Mouse (Mus musculus) olfactory bulb, adult 2 months (tissue): ENCODE data around the gene Wdr91. TPM values are rescaled to one million over a fixed set of nuclear protein-coding genes. Genes with fewer than 3 reads are reported as not detected.

Experiments used
- H3K27ac ChIP-seq: fragments of 200-500 bp; 2 replicates; pipeline ENCODE4 v1.5.1; 2012; ENCODE audit warnings: low read depth, low read length; ENCODE audit not compliant: insufficient read depth
- H3K4me1 ChIP-seq: fragments of 200-500 bp; 2 replicates; pipeline ENCODE4 v1.6.1; 2012; ENCODE audit warnings: low read length; ENCODE audit not compliant: control insufficient read depth, insufficient read depth
- H3K4me3 ChIP-seq: fragments of 200-500 bp; 2 replicates; pipeline ENCODE4 v1.5.1; 2012; ENCODE audit warnings: mild to moderate bottlenecking, low read depth, low read length, moderate library complexity; ENCODE audit not compliant: insufficient read depth
- CTCF ChIP-seq: fragments of 200-500 bp; IDR thresholded peaks from 2 replicates; pipeline ENCODE4 v1.5.1; 2012; ENCODE audit warnings: low read depth, mild to moderate bottlenecking, low read length, moderate library complexity; ENCODE audit not compliant: insufficient read depth
- POLR2A ChIP-seq: fragments of 200-500 bp; IDR thresholded peaks from 2 replicates; pipeline ENCODE4 v1.6.1; 2012; ENCODE audit warnings: mild to moderate bottlenecking, low read depth, low read length, moderate library complexity; ENCODE audit not compliant: insufficient read depth
- WGBS: fragments of 180-500 bp; shearing (Covaris S2); methylation state at CpG from one replicate; pipeline ENCODE4 v1.1.7; 2018; 5-methylcytosine and 5-hydroxymethylcytosine counted together
- polyA plus RNA-seq: library from polyadenylated mRNA; stranded (reverse); fragments of >200 nt; gene quantifications from 2 replicates; pipeline ENCODE4 v1.2.4, GENCODE M21; 2012; ENCODE audit warnings: low replicate concordance; ENCODE audit not compliant: missing spikeins, insufficient read depth, insufficient read length

The Wdr91 gene
- polyA plus RNA-seq, 1 experiment, result not detected

DNA sequence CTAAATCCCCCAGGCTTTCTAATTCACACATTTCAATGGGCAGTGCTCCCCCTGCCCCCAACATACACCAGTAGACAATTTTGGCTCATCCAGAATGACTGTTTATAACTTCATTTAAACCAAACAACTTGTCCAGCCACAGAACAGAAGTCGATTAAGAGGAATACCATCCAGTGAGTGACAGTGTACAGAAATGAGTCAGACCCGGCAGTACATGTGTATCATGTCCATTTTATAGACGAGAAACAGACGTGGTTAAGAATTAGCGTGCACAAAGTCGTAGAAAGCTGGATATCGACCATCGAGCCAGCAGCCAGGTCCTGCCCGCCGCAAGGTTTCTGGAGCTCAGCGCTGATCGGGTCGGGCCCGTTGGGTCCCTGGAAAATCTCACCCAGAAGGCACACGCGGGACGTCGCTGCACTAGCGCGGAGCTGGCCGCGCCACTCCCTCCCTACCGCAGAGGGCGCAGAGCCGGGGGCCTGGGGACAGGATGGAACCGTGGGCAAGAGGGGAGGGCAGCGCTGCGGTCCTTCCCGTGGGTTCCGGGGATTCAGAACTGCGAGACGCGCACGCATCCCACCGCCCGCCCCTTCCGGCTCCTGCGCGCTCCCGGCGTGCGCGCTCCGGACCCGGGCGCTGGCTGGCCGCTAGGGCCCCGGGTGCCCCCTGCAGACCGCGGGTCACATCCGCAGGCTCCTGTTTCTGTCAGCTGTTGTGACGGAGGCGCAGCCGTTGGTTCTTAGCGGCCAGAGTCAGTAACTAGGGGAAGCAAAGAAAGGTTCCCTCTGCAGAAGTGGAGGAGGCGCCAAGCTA lies 33.0 kb downstream of the Wdr91 start, which contains the start of gene Cyren:
TSS of gene Cyren (minus strand) at position 552 of the 813 bp plus-strand sequence.
- peaks cover 7% of the 10 kb centered on the region for H3K4me1 ChIP-seq
- H3K27ac ChIP-seq, result peak within 1 kb of the TSS; percentile 54
- TF ChIP-seq POLR2A, result peak; percentile 92
- TF ChIP-seq CTCF, result peak; percentile 79
- H3K4me3 ChIP-seq, result peak within 1 kb of the TSS; percentile 61
- WGBS, result under 1% methylated on average over 56 of the region's 56 CpGs

DNA sequence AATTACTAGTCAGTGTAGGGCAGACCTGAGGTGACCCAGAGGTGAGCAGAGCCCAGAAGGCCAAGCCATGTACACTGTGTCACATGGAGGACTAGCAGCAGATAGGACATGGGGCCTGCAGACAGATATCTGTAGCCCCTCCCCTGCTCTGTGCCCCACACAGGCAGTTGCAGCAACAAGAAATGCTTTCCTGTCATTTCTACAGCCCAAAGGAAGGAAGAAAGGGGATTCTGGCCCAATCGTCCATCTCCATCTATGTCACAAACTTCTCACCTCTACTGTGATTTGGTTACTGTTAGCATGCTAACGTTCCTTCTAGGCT lies 33.9 kb downstream of the Wdr91 start:
- Histone ChIP-seq H3K27ac (no peak overlapping the region), H3K4me3 (no peak overlapping the region), H3K4me1 (peaks cover 7% of the 10 kb centered on the region)
- 54% methylated on average over 2 of the region's 2 CpGs for WGBS
- no peak for TF ChIP-seq POLR2A
- TF ChIP-seq CTCF, result no peak

DNA sequence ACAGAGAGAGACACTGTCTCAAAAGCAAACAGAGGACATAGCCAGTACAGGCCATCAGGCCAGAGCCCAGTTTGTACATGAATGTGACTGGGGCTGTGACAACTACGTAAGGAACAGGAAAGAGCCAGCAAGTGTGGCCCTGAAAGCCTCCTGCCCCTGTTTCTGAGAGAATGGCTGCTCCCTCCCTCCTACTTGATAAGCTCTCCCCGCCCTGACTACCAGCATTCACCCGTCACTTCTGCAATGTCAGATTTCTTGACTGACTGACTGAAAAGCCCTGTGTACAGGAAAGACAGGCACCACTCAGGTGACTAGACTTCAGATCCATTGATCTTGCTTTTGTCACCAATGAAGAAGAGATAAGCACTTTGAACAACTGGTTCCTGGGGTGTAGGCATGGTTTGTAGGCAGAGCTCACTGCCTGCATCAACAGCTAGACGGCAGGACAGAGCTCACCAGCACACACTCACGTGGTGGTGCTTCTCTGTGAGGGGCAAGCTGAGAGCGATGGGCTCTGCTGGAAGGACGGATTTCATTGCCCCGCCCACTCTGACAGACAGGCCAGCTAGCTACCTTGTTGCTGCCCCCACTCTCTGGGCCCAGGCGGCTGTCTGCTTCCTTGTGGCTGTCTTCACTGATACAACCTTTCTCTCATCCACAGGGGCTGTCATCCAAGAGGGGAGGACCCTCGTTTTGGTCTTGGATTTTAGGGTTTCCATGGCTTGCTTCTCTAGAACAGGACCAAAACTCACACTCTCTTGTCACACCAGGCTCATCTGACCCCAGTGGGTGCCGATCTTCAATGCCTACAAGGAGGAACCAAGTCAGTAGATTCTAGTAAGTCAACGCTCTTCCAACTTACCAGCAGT lies 34.5 kb downstream of the Wdr91 start:
- H3K4me3 ChIP-seq, result no peak overlapping the region
- H3K4me1 ChIP-seq, result peaks cover 7% of the 10 kb centered on the region
- H3K27ac ChIP-seq, result no peak overlapping the region
- 79% methylated on average over 12 of the region's 12 CpGs for WGBS
- TF ChIP-seq CTCF (no peak), POLR2A (no peak)

DNA sequence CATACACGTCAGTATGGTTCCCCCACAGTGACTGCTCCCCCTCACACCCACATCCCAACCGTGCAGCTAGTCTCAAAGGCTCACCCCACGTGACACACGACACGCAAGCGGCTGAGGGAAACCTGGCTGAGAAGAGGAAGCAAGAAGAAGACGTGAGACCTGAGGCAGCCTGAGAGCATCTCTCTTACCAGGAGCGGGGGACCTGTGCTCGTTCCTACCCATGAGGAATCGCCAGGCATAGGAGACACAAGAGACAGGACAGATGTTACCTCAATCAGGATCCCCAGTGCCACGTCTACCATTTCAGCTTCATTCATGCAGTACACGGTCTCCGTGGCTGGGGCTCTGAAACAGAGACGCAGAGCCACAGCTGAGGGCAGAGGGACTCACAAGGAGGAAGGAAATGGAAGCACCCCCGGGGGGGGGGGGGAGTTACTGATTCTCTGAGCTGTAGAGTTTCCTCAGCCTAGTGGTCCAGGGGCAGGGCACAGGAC lies 35.4 kb downstream of the Wdr91 start:
- TF ChIP-seq CTCF (no peak), POLR2A (0 out of 2 replicates have a peak, but pooled peaks have one; percentile 22)
- Histone ChIP-seq H3K4me1 (peaks cover 7% of the 10 kb centered on the region), H3K27ac (no peak overlapping the region; the same call in 1 of the 2 replicates), H3K4me3 (no peak overlapping the region)
- WGBS, result 88% methylated on average over 15 of the region's 15 CpGs

DNA sequence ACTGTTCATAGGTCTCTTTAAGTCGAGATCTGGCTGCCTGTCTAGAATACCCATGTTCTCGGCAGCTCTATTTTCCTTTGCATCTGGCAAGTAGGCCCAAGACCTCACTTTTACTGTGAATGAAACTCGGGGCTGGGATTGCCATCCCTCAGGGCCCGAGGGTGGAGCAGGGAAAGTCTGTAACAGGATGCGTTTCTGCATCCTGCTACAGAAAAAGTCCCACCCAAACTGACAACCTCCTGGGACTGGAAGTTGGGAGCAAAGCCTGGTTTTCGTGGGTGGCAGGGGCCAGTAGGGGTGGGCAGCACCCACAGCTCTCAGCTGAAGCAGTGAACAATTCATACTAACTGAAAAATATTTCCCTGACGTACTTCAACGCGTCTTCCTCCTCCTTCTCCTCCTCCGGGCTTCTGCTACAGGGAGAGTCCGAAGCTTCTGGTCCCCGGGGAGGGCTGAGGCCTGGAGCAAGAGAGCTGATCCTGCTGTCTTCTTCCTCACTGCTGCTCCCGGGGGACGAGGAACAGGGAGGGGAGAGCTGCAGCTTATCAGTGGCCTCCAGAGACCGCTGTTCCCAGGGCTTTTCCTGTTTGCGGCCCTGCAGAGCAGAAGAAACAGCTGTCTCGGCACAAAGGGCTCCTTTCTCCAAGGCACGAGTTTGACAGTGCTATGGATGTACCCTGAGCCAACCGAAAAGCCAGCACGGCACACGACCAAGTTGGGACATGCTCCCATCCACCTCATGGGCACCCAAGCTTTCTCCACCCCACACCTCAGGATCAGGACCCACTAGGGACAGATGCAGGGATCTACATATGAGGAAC lies 36.4 kb downstream of the Wdr91 start:
- WGBS, result 63% methylated on average over 21 of the region's 21 CpGs
- H3K4me3 ChIP-seq, result no peak overlapping the region
- no peak for TF ChIP-seq CTCF
- no peak for TF ChIP-seq POLR2A
- no peak overlapping the region; the same call in 1 of the 2 replicates for H3K27ac ChIP-seq
- peaks cover 7% of the 10 kb centered on the region for H3K4me1 ChIP-seq

DNA sequence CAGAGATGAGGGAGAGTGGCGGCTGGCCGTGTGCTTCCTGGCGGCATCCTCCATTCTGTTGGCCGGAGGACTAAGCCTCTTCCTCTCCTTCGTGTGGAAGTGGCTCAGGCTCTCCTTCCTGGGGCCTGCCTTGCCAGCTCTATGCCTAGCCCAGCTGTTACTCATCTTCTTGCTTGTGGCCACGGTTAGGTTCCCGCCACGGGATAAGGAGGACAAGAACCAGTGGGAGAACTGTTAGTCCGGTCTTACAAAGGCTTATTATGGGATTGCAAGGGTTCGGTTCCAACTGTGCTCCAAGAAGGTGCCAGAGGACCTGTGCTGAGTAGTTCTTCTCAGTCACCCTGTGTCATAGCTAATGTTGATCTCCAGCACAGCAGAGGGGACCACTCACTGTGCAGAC lies 37.8 kb downstream of the Wdr91 start:
- Histone ChIP-seq H3K4me1 (peaks cover 7% of the 10 kb centered on the region), H3K4me3 (no peak overlapping the region), H3K27ac (no peak overlapping the region)
- WGBS, result 93% methylated on average over 10 of the region's 10 CpGs
- TF ChIP-seq POLR2A (no peak), CTCF (no peak)

DNA sequence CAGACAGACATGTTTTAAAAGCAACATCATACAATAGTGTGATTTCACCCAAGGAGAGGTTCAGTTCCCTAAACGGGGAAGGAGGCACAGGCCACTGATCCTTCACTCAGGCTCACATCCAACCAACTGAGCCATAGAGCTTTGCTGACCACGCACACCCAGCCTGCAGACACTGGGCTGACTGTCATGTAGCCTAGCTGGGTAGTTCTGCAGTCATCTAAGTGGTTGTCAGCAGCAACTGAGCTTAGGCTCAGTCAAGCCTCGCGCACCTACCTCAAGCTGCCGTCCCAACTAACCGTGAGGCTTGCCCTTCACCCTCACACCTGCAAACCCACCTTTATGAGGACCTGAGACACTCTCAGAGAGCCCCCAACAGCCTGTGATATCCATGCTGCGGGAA lies 38.7 kb downstream of the Wdr91 start:
- H3K27ac ChIP-seq, result no peak overlapping the region
- TF ChIP-seq POLR2A, result no peak
- no peak for TF ChIP-seq CTCF
- no peak overlapping the region for H3K4me3 ChIP-seq
- H3K4me1 ChIP-seq, result peaks cover 7% of the 10 kb centered on the region
- WGBS, result 89% methylated on average over 7 of the region's 7 CpGs

DNA sequence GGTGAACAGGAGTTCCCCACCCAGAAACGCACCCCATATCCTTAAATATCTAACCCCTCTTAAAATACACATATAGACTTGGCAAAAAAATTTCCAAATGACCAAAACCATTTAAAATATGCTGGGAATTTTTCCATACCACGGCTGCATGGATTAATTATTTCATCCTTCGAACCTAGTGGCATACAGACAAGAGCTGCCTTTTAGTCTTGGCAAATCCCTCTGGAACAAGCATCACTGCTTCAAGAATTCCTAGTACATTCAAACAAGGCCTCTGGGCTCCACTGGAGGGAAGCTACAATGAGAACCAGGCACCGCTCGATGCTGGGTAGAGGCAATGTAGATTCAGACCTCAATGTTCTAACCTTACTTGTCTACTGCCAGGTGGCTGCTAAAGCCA lies 40.0 kb downstream of the Wdr91 start:
- no peak overlapping the region for H3K4me3 ChIP-seq
- H3K27ac ChIP-seq, result no peak overlapping the region
- H3K4me1 ChIP-seq, result peaks cover 7% of the 10 kb centered on the region
- TF ChIP-seq CTCF (no peak), POLR2A (no peak)
- WGBS, result 74% methylated on average over 5 of the region's 5 CpGs
